Mouse (Mus musculus) cerebellum, postnatal 4 days (tissue): ENCODE data around the gene Zfp609.

ENCODE experiments used
- DNase-seq, 2 experiments: peaks; one replicate each; pipeline ENCODE4 v3.0.0; 2022; ENCODE audit warnings: low spot score in 2 of 2, mixed read lengths in 1 of 2

The Zfp609 gene

DNA sequence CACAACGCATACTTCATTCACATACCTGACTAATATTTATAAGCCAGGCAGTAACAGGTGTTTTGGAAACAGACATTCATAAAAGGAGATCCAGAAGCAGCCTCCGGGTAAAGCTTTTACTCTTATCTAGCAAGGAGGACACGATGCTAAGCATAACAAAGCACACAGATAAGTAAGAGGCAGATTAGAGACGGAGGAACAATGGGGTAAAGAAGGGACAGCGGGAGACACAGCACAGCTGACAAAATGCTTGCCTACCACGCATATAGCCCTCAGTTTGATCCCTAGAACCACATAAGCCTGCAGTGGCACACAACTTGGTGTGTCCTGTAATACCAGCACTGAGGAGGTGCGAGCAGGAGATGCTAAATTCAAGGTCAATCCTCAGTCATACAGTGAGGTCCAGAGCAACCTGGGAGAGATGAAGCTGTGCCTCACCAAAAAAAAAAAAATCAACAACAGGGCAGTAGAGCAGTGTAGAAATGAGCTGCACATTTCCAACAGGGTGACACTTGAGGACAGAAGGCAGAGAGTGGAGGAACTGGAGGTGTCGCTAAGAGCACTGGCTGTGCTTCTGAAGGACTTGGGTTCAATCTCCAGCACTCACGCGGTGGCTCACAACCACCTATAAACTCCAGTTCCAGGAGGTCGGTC lies 56.2 kb downstream of the Zfp609 start:
- no peak for DNase-seq

- DNase-seq = no peak
These were observed 64.6 kb downstream of the Zfp609 start for GRCm38 (mm10) chr9:65762728-65763127.

DNA sequence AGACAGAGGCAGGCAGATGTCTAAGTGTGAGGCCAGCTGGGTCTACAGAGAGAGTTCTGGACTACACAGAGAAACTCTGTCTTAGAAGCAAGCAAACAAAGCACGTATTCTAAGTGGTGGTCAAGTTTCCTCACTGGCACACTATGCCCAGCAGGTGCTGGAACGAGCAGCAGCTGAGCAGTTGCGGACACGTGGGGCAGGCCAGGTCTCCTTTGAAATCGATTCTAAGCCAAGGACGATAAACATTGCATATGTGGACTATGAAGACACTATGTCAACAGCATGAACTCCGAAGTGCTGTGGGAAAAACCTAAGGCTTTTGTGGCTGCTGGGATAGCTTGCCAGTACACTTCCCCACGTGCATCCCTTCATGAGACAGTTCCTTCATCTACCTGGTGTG lies 67.4 kb downstream of the Zfp609 start:
- no peak for DNase-seq

DNA sequence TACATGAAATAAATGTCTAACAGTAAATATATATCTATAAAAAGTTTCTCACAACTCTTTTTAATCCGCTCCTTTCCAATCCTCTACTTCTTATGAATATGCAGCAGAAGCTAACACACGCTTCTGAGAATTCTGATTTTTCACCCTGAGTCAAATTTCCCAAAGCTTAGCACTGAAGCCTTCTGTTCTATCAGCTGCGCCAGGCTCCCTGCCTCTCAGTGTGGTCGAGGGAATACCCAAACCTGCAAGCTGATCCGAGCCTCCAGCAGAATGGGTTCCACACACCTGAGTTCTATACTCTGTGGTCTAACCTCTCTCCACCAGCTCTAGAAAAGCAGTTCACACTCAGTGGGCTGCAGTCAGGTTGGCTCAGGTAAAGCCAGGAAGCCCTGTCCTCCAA lies 68.1 kb downstream of the Zfp609 start:
- DNase-seq = no peak

- no peak for DNase-seq
These were observed 69.5 kb downstream of the Zfp609 start for GRCm38 (mm10) chr9:65757826-65758225.

- DNase-seq = no peak
These were observed 71.5 kb downstream of the Zfp609 start for GRCm38 (mm10) chr9:65755673-65756375.

DNA sequence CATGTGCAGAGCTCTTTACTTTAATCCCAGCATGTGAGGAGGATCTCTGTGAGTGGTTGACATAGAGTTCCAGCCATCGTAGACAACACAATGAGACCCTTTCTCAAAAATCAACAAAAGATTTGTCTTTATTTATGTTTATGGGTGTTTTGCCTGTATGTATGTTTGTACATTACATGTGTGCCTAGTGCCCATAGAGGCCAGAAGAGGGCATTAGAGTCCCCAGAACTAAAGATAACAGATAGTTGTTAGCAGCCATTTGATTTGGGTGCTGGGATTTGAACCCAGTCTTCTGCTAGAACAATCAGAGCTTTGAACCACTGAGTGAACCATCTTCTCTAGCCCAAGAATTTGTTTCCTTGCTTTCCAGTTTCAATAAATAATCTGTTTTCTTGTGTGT lies 72.2 kb downstream of the Zfp609 start:
- no peak for DNase-seq

DNA sequence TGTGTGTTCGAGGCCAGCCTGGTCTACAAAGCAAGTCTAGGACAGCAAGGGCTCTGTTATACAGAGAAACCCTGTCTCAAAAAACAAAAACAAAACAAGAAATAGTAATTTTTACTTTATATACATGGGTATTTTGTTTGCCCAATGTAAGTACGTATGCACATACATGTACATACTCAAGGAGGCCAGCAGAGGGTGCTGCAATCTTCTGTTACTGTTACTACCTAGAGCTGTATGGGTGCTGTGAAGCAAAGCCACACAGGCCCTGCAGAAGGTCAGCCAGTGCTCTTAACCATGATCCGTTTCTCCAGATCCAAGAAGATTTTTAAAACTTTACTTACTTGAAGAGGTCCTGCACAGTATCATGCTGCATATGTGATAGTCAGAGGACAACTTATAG lies 74.7 kb downstream of the Zfp609 start:
- DNase-seq = no peak

- no peak for DNase-seq
These were observed 75.5 kb downstream of the Zfp609 start for GRCm38 (mm10) chr9:65751906-65752305.

DNA sequence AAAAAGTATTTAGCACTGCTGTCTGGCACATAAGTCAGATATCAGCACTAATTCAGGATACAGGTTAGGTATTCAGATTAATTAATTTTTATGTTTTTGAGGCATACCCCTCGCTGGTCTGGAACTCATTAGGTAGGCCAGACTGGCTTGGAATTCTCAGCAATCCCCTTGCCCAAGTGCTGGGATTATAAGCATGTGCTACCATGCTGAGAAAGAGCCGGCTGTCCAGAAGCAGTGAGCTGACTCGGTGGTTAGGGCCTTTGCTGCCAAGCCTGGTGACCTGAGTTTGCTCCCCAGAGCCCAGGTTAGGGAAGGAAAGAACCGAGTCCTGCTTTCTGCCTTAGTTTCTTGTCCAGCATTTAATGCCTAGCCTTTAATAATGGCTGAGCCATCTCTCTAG lies 79.3 kb downstream of the Zfp609 start:
- DNase-seq = no peak

DNA sequence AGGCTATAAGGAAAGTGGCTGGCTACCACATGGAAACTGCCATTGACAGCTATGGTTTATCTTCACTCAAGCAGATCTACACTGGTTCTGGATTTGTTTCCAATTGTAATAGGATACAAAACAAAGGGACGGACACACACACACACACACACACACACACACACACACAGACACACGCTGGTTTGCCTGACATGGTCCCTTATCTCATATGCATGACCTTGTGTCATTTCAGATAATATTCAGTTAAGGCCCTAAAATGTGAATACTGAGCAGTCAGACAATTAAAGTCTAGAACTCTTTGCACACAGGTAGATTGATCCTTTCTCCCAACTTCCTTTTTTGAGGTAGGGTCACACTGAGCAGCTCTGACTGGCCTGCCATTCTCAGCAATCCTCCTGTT lies 80.9 kb downstream of the Zfp609 start:
- DNase-seq = no peak

DNA sequence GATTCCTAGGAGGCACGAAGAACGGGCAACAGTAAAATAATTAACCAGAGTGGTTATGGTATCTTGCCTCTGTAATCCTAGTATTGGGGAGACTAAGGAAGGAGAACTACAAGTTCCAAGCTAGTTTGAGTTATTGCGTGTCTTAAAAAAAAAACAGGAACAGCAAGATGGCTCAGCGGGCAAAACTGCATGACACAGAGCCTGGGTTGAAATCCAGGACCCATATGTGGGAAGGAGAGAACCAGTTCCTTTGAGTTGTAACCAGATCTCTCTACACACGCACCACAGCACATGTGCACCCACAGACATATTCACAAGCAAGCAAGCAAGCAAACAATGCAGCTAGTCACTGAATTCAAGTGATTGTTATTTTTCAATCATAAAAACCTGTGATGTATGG lies 81.9 kb downstream of the Zfp609 start:
- no peak for DNase-seq

DNA sequence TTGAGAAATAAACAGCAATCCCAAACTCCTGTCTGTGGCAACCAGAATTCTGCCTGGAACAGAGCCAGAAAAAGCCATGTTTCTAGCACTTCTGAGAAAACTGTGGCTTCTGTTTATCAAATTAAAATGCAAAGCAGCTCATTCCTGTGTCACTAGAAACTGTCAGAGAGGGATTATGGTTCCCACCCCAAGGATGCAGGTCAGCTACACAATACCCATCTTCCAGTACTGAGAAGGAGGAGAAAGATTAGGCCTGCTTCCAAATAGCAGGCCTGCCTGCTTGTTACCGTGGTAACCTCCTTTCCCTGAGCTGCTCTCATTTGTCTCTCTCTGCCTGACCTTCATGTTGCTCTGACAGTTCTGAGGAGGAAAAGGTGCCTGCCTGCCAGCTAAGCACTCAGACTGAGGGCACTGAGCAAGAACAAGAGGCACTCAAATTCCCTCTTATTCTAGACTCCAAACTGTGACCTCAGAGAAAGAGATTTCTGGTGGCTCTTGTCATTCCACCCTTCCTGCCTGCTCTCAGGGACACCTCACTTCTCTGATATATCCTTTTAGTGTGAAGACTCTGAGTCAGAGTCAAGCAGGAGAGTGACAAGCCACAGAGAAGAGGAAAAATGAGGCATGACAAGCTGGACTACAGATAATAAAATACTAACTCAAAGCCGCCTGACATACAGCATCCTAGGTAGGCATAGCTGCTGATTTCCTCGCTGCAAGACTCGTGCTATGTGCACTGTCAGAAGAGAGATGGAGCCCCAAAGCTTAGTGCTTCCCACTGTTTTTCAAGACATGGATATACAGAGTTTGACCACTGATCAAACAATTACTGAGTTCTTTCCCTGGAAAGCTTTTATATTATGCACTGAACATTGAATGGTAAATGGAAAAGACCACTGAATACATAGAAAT lies 82.9 kb downstream of the Zfp609 start:
- peak in 1 of 2 experiments; percentile 51 for DNase-seq

DNA sequence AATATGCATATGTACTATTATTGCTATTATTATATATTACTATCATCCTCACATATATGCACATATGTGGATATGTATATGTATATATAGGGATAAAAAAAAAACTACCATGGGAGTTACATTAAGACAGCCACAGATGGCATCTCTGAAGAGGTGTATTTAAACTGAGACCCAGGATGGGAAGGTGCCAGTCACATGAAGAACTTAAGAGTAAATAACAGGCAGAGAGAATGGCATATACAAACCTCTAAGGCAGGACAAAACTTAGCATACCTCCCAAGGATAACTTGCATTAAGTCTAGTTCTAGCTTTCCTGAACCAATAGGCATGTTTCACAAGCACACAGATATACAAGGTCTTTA lies 83.6 kb downstream of the Zfp609 start:
- DNase-seq = no peak

DNA sequence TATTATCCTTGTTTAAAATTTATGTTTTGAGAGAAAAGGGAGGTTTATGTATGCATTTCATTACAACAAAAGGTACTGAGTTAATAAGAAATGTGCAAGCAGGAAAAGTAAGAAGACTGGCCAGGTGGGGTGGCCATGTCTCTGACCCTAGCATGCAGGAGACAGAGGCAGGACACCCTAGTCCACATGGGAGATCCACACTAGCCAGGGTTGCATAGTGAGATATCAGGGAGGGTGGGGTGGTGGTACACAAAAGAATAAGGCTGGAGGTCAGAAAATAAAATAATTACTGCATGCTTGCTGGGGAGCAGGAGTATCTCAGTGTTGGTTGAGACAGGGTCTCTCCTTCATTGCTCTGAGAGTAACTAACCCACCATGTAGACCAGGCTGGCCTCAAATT lies 84.0 kb downstream of the Zfp609 start:
- DNase-seq = no peak

DNA sequence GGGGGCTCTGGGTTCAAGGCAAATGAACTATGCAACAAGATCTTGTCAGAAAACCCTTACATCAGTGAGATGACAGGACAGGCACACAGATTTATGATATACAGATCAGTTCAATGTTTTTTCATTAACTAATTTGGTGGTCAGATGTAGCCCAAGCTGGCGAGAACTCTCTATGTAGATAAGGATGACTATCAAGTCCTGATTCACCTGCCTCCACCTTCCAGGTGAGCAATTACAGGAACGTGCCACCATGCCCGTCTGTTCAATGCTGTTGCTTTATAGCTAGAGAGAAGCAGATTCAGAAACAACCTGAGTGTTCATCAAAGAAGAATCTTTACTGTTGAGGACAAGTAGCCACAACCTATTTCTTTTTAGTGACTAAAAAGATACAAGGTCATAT lies 84.6 kb downstream of the Zfp609 start:
- no peak for DNase-seq

DNA sequence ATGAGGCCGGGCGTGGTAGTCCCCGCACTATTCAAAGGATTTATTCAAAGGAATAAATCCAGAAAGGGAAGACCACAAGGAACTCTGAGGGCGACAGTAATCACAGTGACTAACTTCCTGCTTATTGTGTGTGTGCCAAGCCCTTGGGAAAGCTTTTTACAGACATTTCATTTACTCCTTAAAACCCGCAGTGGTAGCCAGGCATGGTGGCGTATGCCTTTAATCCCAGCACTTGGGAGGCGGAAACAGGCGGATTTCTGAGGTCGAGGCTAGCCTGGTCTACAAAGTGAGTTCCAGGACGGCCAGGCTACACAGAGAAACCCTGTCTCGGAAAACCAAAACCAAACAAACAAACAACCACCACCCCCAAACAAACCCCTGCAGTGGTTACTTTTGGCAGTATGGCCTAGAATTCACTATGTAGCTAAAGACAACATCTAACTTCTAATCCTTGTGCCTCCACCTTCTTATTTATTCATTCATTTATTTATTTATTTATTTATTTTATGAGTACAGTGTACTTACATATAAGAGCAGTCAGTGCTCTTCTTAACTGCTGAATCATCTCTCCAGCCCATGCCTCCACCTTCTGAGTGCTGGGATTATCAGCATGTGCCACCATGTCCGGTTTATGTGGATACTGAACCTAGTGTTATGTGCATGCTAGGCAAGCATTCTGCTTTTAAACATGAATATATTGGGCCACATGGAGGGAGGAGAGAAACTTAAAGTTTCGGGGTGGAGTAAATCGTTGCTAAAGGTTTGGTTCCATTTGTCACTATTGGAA lies 86.1 kb downstream of the Zfp609 start:
- no peak for DNase-seq

DNA sequence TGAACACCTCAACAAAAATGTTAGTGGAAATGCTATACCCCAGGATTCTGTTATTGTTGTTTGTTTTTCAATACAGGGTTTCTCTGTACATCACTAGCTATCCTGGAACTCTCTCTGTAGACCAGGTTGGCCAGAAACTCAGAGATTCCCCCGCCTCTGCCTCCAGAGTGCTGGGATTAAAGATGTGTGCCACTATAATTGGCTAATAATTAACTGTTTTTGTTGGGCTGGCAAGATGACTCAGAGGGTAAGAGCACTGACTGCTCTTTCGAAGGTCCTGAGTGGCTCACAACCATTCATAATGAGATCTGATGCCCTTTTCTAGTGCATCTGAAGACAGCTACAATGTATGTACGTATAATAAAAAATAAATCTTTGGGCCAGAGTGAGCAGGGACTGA lies 92.4 kb downstream of the Zfp609 start:
- no peak for DNase-seq

- no peak for DNase-seq
These were observed 98.8 kb downstream of the Zfp609 start for GRCm38 (mm10) chr9:65728588-65728987.

DNA sequence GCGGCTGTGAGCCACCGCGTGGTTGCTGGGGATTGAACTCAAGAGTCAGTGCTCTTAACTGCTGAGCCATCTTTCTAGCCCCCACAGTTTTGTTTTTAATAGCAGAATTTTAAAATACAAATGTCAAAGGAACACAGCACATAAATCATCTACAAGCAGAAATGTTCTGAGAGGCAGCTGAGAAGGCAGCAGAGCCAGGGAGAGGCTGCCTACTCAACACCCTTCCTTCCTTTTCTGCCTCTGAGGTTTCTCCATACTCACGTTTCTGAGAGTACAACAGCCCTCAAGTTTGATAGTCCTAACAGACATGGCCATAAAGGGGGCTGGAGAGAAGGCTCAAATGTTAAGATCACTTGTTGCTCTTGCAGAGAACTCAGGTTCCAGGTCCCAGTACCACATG lies 99.9 kb downstream of the Zfp609 start:
- no peak for DNase-seq

- DNase-seq = no peak
These were observed 100.9 kb downstream of the Zfp609 start for GRCm38 (mm10) chr9:65726431-65726830.

DNA sequence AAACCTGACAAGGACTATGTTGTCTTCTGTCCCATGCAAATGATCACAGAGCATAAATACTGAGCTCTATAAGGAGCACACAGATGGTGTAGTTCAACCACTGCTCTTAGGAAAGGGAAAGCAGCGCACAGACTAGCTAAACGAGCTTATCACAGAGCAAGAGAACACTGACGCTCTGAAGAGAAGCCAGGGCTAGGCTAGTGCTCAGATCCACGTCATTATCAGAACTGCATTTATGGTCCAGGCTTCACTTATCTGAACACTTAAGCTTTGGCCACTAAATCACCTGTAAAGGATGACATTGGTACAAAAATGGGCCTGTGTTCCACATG lies 102.1 kb downstream of the Zfp609 start:
- DNase-seq = no peak
